Mouse (Mus musculus): ENCODE results near the gene Pidd1. TPM values are rescaled to one million over a fixed set of nuclear protein-coding genes. Genes with fewer than 3 reads are reported as not detected.

Pidd1 gene
- polyA plus RNA-seq, 1 experiment = 5.6 TPM

DNA sequence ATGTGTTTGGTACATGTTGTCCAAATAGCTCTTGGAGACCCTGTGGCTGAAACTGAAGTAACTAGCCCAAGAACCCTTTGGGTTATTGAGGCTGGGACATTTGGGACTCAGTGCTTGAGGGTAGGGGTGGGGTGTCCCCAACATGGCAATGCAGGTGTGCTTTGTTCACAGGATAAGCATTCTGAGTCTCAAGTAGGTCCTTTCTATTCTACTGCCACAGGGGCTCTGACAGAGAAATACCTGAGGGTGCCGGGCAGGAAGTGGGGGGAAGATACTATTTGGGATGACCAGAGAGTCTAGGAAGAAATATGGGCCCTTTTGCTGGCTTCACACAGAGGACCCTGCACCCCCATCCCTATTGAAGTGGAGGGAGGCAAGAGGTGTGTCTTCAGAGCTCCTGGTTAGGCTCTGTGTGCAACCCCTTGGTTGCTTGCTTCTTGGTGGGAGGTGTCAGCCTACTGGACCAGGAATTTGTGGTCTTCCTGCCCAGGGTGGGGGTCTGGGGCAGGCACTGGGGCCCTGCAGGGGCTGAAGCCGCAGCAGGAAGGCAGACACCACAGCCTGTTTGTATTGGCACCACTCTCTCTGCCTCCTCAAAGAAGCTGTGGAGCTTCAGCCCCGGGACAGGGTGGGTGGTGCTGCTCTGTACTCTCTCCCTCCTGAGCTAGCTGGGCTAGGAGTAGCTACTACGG, 33.9 kb upstream of the Pidd1 start:
- Histone ChIP-seq H3K4me1 (ENCODE audit: control insufficient read depth, insufficient read depth, low read length) (peaks cover 37% of the 10 kb centered on the region), H3K4me3 (ENCODE audit: control insufficient read depth, low read depth, low read length) (no peak overlapping the region), H3K27ac (ENCODE audit: control insufficient read depth, insufficient read depth, low read depth, low read length) (peak overlapping the region; percentile 86), H3K36me3 (ENCODE audit: control insufficient read depth, insufficient read depth, low read length) (no peaks in the 10 kb centered on the region), H3K27me3 (ENCODE audit: control insufficient read depth, insufficient read depth, low read length) (no peaks in the 10 kb centered on the region)
- TF ChIP-seq CTCF (IDR thresholded peaks at IDR 0.05; ENCODE audit: control insufficient read depth, insufficient read depth, insufficient replicate concordance, low read depth, low read length) (no peak), POLR2A (IDR thresholded peaks at IDR 0.05; ENCODE audit: control insufficient read depth, low read depth, low read length) (no peak)

DNA sequence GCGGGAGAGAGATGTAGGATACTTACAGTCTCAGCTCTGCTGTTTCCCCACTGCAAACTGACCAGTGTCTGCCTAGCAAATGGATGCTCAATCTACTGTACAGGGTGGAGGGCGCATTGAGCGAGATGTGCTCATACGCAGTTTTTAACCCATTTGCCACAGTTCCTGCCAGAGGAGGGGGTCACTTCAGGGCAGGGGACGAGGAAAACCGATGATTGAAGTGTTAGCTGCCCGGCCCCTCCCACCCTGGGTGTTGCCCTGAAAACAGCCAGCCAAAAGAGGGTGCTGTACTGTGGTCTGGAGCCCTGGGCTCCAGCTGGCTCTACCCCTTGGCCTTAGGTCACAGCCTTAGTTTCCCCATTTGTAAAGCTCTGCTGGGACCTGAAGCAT, 33.2 kb upstream of the Pidd1 start:
- H3K4me1 ChIP-seq (ENCODE audit: control insufficient read depth, insufficient read depth, low read length) = peaks cover 30% of the 10 kb centered on the region
- TF ChIP-seq POLR2A (IDR thresholded peaks at IDR 0.05; ENCODE audit: control insufficient read depth, low read depth, low read length) = no peak
- TF ChIP-seq CTCF (IDR thresholded peaks at IDR 0.05; ENCODE audit: control insufficient read depth, insufficient read depth, insufficient replicate concordance, low read depth, low read length) = no peak

DNA sequence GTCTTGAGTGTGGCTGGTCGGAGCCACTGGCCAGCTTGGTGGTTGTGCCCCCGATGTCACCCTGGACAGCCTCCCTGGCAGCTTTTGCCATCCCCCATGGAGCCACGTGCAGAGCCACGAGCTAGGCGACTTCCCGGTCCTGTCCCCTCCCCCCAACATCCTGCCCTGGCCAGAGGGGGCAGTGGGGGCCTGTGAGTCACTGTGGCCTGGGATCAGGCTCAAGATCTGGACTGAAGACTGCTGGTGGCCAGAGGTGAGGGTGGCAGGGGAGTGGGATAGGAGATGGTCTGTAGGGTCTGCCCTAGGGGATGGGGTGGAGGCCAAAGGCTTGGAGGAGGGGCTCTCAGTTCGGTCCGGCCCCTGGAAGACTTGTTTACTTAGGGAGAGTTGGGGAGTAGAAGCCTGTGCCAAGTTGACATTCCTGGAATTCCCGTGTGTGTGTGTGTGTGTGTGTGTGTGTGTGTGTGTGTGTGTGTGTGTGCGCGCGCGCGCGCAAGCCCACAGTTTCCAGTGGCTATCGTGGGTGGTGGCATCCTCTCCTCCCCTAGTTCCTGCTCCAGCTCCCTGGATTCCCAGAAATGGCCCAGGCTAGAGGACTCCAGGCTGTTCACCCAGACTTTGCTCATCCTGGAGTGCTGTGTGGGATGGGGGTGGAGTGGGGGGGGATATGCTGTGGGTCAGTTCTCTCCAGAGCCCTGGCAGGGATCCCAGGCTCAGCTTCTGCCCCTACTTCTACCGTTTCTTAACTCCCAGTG, 32.6 kb upstream of the Pidd1 start:
- no peaks in the 10 kb centered on the region for H3K36me3 ChIP-seq (ENCODE audit: control insufficient read depth, insufficient read depth, low read length)
- peak overlapping the region; percentile 86 for H3K27ac ChIP-seq (ENCODE audit: control insufficient read depth, insufficient read depth, low read depth, low read length)
- peak overlapping the region; percentile 92 for H3K4me3 ChIP-seq (ENCODE audit: control insufficient read depth, low read depth, low read length)
- no peaks in the 10 kb centered on the region for H3K27me3 ChIP-seq (ENCODE audit: control insufficient read depth, insufficient read depth, low read length)
- TF ChIP-seq CTCF (IDR thresholded peaks at IDR 0.05; ENCODE audit: control insufficient read depth, insufficient read depth, insufficient replicate concordance, low read depth, low read length) = no peak
- H3K4me1 ChIP-seq (ENCODE audit: control insufficient read depth, insufficient read depth, low read length) = peaks cover 26% of the 10 kb centered on the region

More for the DNA sequence above, 33.2 kb upstream of the Pidd1 start:
- no peaks in the 10 kb centered on the region for H3K27me3 ChIP-seq (ENCODE audit: control insufficient read depth, insufficient read depth, low read length)
- no peaks in the 10 kb centered on the region for H3K36me3 ChIP-seq (ENCODE audit: control insufficient read depth, insufficient read depth, low read length)
- peak overlapping the region; percentile 92 for H3K4me3 ChIP-seq (ENCODE audit: control insufficient read depth, low read depth, low read length)
- peak overlapping the region; percentile 86 for H3K27ac ChIP-seq (ENCODE audit: control insufficient read depth, insufficient read depth, low read depth, low read length)

DNA sequence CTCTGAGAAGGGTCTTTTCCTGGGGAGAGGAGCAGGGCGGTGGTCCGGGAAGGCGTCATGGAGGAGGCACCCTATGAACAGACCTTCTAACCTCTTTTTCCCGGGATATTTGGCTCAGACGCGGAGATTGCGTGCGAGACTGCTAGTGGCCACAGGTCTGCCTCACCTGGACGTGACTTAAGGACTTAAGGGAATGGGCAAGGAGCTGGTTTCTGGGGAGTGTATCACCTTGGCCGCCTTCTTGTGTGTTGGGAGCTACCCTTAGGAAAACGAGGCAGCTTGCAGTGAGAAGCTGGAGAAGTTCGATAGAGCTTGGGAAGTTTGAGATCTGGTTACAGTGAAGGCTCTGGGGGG, 32.0 kb upstream of the Pidd1 start:
- Histone ChIP-seq H3K4me3 (ENCODE audit: control insufficient read depth, low read depth, low read length) (peak overlapping the region; percentile 92), H3K27me3 (ENCODE audit: control insufficient read depth, insufficient read depth, low read length) (no peaks in the 10 kb centered on the region), H3K4me1 (ENCODE audit: control insufficient read depth, insufficient read depth, low read length) (peaks cover 23% of the 10 kb centered on the region), H3K36me3 (ENCODE audit: control insufficient read depth, insufficient read depth, low read length) (no peaks in the 10 kb centered on the region), H3K27ac (ENCODE audit: control insufficient read depth, insufficient read depth, low read depth, low read length) (peak overlapping the region; percentile 86)
- TF ChIP-seq CTCF (IDR thresholded peaks at IDR 0.05; ENCODE audit: control insufficient read depth, insufficient read depth, insufficient replicate concordance, low read depth, low read length) (no peak), POLR2A (IDR thresholded peaks at IDR 0.05; ENCODE audit: control insufficient read depth, low read depth, low read length) (no peak)

DNA sequence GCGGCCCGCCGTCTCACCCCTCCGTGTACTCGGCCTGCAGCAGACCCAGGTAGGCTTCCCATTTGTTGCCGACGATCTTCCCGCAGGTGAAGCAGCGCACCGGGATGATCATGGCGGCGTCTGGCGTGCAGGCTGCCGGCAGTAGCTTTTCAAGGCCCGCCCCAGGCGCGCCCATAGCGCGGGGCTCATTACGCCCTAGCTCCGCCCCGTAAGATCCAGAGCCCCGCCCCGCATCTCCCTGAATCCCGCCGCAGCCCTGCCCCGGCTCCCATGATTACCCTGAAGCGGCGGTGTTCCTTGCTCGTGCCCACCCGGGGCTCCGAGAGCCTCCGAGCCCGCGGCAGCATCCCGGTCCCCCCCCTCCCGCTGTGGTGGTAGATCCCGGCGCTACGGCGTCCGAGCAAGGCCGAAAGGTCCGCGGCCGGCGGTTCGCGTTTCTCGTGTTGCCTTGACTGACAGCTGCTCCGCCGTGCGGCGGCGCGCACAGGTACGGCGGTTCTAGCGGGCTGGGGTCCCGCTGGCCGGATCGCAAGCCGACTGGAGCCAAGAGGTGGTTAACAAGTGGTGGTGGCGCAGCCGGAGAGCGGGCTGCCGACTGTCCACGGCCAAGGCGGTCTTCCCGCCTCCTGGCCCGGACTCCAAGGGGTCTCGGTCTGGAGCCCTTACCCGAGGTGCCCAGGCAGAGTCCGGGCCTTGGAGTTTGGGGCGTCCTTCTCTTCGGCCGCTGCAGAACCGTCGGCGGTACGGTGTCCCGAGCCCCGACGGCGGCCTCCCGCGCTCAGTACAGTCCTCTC, 31.4 kb upstream of the Pidd1 start, which contains the start of the genes Polr2l and Tspan4:
Gene Polr2l, minus strand, starts transcription at position 122 of the 794 bp plus-strand sequence.
Gene Tspan4, plus strand, starts transcription at position 230 of the 794 bp plus-strand sequence.
- Histone ChIP-seq H3K4me3 (ENCODE audit: control insufficient read depth, low read depth, low read length) (peak within 1 kb of the TSS; percentile 92), H3K27ac (ENCODE audit: control insufficient read depth, insufficient read depth, low read depth, low read length) (peak within 1 kb of the TSS; percentile 86), H3K4me1 (ENCODE audit: control insufficient read depth, insufficient read depth, low read length) (peaks cover 23% of the 10 kb centered on the region), H3K36me3 (ENCODE audit: control insufficient read depth, insufficient read depth, low read length) (no peaks in the 10 kb centered on the region; the same call in 1 of the 2 replicates), H3K27me3 (ENCODE audit: control insufficient read depth, insufficient read depth, low read length) (no peaks in the 10 kb centered on the region)
- peak; percentile 73 for TF ChIP-seq POLR2A (IDR thresholded peaks at IDR 0.05; ENCODE audit: control insufficient read depth, low read depth, low read length)
- no peak for TF ChIP-seq CTCF (IDR thresholded peaks at IDR 0.05; ENCODE audit: control insufficient read depth, insufficient read depth, insufficient replicate concordance, low read depth, low read length)

DNA sequence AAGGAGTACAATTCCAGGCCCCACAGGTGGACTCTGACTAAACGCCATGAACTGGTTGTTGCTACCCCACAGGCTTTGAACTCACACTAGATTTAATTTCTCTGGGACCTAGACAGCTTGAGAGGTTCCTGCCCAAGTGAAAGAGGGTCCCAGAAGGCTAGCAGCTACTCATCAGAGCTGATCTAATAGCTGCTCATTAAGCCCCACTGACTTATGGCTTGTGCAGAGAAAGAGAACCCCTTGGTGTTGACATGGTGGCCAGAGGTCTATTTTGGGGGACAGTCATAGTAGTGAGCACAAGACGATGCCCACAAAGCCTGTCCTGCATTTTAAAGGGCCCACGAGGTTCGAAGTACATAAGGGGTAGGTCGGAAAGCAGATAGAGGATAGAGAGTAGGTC, 30.3 kb upstream of the Pidd1 start:
- H3K4me3 ChIP-seq (ENCODE audit: control insufficient read depth, low read depth, low read length) = peak overlapping the region; percentile 92
- peaks cover 25% of the 10 kb centered on the region for H3K4me1 ChIP-seq (ENCODE audit: control insufficient read depth, insufficient read depth, low read length)
- no peaks in the 10 kb centered on the region; the same call in 1 of the 2 replicates for H3K36me3 ChIP-seq (ENCODE audit: control insufficient read depth, insufficient read depth, low read length)
- TF ChIP-seq POLR2A (IDR thresholded peaks at IDR 0.05; ENCODE audit: control insufficient read depth, low read depth, low read length) (no peak), CTCF (IDR thresholded peaks at IDR 0.05; ENCODE audit: control insufficient read depth, insufficient read depth, insufficient replicate concordance, low read depth, low read length) (no peak)
- no peak overlapping the region; the same call in 1 of the 2 replicates for H3K27ac ChIP-seq (ENCODE audit: control insufficient read depth, insufficient read depth, low read depth, low read length)
- no peaks in the 10 kb centered on the region for H3K27me3 ChIP-seq (ENCODE audit: control insufficient read depth, insufficient read depth, low read length)

DNA sequence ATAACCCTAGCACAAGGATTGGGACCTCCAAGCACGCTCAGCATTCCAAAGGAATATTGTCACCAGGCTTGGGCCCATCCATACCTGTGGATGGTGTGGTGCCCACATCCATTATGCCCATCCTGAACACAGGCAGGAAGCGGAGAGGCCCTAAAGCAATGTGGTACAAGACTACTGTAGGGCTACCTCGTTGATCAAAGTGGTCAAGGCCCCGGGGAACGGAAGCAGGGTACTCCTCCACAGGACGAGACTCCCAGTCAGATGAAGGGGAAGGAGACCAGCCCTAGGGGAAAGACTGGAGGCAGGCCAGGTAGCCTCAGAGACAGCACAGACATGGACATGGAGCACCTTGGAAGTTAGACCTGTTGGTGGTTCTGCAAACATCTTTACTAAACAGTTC, 28.9 kb upstream of the Pidd1 start:
- no peak for TF ChIP-seq POLR2A (IDR thresholded peaks at IDR 0.05; ENCODE audit: control insufficient read depth, low read depth, low read length)
- TF ChIP-seq CTCF (IDR thresholded peaks at IDR 0.05; ENCODE audit: control insufficient read depth, insufficient read depth, insufficient replicate concordance, low read depth, low read length) = no peak
- H3K4me3 ChIP-seq (ENCODE audit: control insufficient read depth, low read depth, low read length) = no peak overlapping the region
- H3K27me3 ChIP-seq (ENCODE audit: control insufficient read depth, insufficient read depth, low read length) = no peaks in the 10 kb centered on the region
- 0 out of 2 replicates have a peak overlapping the region, but pooled peaks have one; percentile 34 for H3K27ac ChIP-seq (ENCODE audit: control insufficient read depth, insufficient read depth, low read depth, low read length)
- H3K4me1 ChIP-seq (ENCODE audit: control insufficient read depth, insufficient read depth, low read length) = peaks cover 34% of the 10 kb centered on the region
- no peaks in the 10 kb centered on the region; the same call in 1 of the 2 replicates for H3K36me3 ChIP-seq (ENCODE audit: control insufficient read depth, insufficient read depth, low read length)

Measured in testis, adult 2 months (tissue).